Mouse (Mus musculus) brain, embryonic 14.5 days (tissue): Measurements from ENCODE around the gene Adat3.

ENCODE experiments used
- CTCF ChIP-seq: fragments of 200-500 bp; IDR thresholded peaks from 2 replicates; pipeline ENCODE4 v1.5.1; 2012; ENCODE audit warnings: inconsistent platforms, mild to moderate bottlenecking, moderate library complexity, borderline replicate concordance; ENCODE audit not compliant: insufficient read depth, insufficient read length; ENCODE audit errors: extremely low read depth
- POLR2A ChIP-seq: fragments of 200-500 bp; IDR thresholded peaks from 2 replicates; pipeline ENCODE4 v1.6.1; 2012; ENCODE audit warnings: mild to moderate bottlenecking, inconsistent platforms, borderline replicate concordance; ENCODE audit not compliant: poor library complexity, insufficient read depth, insufficient read length, severe bottlenecking; ENCODE audit errors: extremely low read depth

- no peak for TF ChIP-seq CTCF
- TF ChIP-seq POLR2A = no peak
These were observed 54.4 kb downstream of the Adat3 start, which contains the start of gene Btbd2 for GRCm38 (mm10) chr10:80656863-80657623.
